Mouse (Mus musculus): ENCODE results near the gene Gm28043.

GRCm38 (mm10) chr17:29692827-29693226, 78.2 kb downstream of the Gm28043 start:
- TF ChIP-seq GABPA (IDR thresholded peaks at IDR 0.05; ENCODE audit: insufficient replicate concordance, low read depth, low read length) (no peak), EP300 (IDR thresholded peaks at IDR 0.05; ENCODE audit: low read length) (no peak), CTCF (conservative IDR thresholded peaks at IDR 0.05 in 1 of 2, IDR thresholded peaks at IDR 0.05 in 1 of 2; ENCODE audit: low read depth in 2 of 2, low read length in 2 of 2) (no peak), POLR2AphosphoS2 (IDR thresholded peaks at IDR 0.05; ENCODE audit: low read depth, low read length) (no peak), USF1 (IDR thresholded peaks at IDR 0.05; ENCODE audit: low read depth, low read length) (no peak)
